Mouse (Mus musculus) cerebellum, adult 2 months (tissue): Measurements from ENCODE around the gene Olfr955.

Source experiments
- CTCF ChIP-seq: fragments of 200-500 bp; IDR thresholded peaks from 2 replicates; pipeline ENCODE4 v1.5.1; 2011; ENCODE audit warnings: low read depth, mild to moderate bottlenecking, control low read depth, low read length, moderate library complexity, borderline replicate concordance; ENCODE audit not compliant: insufficient read depth
- POLR2A ChIP-seq: fragments of 200-500 bp; IDR thresholded peaks from 2 replicates; pipeline ENCODE4 v1.6.1; 2011; ENCODE audit warnings: low read length, control low read depth, borderline replicate concordance; ENCODE audit not compliant: insufficient read depth

DNA sequence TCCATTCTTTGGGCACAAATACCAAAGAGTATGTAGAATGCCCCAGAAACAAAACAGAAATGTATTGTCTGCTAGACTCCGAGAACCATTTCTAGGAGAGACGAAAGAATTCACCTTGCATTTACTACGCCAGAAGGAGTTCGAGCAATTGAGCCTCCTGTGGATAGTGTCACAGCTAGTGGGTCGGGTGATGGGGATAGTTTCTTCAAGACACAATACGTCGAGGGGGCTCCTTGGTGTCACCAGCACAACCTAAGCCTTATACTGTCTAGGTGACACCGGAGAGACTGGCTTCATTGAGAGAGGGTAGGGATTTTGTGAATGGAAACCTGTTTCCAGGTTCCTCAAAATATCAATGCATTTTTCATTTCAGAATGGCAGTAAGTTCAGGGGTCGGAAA is 37.7 kb upstream of the Olfr955 start:
- TF ChIP-seq POLR2A = no peak
- no peak for TF ChIP-seq CTCF
